Mouse (Mus musculus): ENCODE results near the gene Insr. TPM values are rescaled to one million over a fixed set of nuclear protein-coding genes. Genes with fewer than 3 reads are reported as not detected.
"Not testable (repeated sequence)": the region's sequence is repeated elsewhere in the genome, so short reads cannot be mapped to it uniquely, and the experiment has no call there.

Gene Insr
- polyA plus RNA-seq, 1 experiment from 2014 or later, result 26.7 TPM

DNA sequence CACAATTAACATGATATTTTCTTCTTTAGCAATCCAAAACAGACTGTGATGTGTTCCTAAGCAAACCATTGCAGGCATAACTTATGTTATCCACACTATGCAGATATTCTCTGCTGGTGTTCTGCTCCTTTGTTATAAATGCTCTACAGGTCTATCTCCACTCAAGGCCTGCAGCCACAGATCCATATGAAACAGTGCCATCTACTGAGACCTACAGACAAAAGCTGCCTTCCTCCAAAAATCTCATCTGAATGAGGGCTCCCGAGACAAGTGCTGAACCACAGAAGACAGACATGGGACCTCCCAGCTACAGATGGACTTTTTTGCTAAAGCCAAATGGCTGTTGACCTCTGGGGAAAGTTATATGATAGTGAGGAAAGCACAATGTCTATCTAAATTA lies 132.9 kb downstream of the Insr start:
- no peaks in the 10 kb centered on the region for H3K9me3 ChIP-seq (replicated peaks; ENCODE audit: control insufficient read depth, low read length)
- H3K27me3 ChIP-seq (ENCODE audit: control insufficient read depth, insufficient read depth, low read depth, low read length), result no peaks in the 10 kb centered on the region
- no peak overlapping the region for H3K4me2 ChIP-seq (ENCODE audit: low read depth, low read length)
- no peak overlapping the region for H3K4me3 ChIP-seq (ENCODE audit: low read depth, low read length)
- no peak for ATAC-seq (ENCODE audit: low read depth)
- 55% methylated on average over 1 of the region's 1 CpGs for WGBS (ENCODE audit: insufficient replicate concordance)
- no peak overlapping the region for H3K9ac ChIP-seq (ENCODE audit: low read depth, low read length)
- H3K4me1 ChIP-seq (ENCODE audit: control insufficient read depth, low read depth, low read length), result no peaks in the 10 kb centered on the region
- H3K36me3 ChIP-seq (ENCODE audit: control insufficient read depth, insufficient read depth), result no peaks in the 10 kb centered on the region
- H3K27ac ChIP-seq (ENCODE audit: low read length), result no peak overlapping the region

DNA sequence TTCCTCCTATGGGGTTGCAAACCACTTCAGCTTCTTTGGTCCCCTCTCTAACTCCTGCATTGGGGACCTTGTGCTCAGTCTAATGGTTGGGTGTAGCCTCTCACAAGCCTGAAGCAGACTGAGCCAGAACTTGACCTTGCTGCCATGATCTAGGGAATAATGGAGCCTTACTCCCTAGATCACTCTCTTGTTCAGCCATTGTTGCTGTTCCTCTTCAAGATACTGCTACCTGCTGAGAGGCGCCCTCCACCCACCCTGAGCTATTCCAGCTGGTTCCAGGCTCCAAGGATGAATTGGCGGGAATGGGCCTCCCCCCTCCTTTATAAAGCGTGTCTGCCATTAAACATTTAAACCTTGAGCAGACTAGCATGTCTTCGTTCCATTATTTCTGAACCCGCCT lies 179.0 kb downstream of the Insr start:
- not testable (repeated sequence) for H3K27ac ChIP-seq (ENCODE audit: low read length); H3K9me3 ChIP-seq (replicated peaks; ENCODE audit: control insufficient read depth, low read length); H3K4me3 ChIP-seq (ENCODE audit: low read depth, low read length); H3K36me3 ChIP-seq (ENCODE audit: control insufficient read depth, insufficient read depth); ATAC-seq (ENCODE audit: low read depth); H3K27me3 ChIP-seq (ENCODE audit: control insufficient read depth, insufficient read depth, low read depth, low read length); H3K9ac ChIP-seq (ENCODE audit: low read depth, low read length); H3K4me2 ChIP-seq (ENCODE audit: low read depth, low read length); H3K4me1 ChIP-seq (ENCODE audit: control insufficient read depth, low read depth, low read length)
- 62% methylated on average over 5 of the region's 5 CpGs for WGBS (ENCODE audit: insufficient replicate concordance)

Small RNAs within 50 kb of the gene (microRNA-seq; reads per million reads assigned to microRNA genes)
- not detected for gene Gm25775

Other genes with a start within 250 kb of the Insr start
- 0.99 and 1.4 TPM in 2 replicates for gene A430078G23Rik, start 73.8 kb upstream of the Insr start, polyA plus RNA-seq (2015; fragmentation: Nextera tagmentation; extraction: Ambion mirVana)
- 2.1 and 2.6 TPM in 2 replicates for gene Arhgef18, start 113.4 kb upstream of the Insr start, polyA plus RNA-seq (2015; fragmentation: Nextera tagmentation; extraction: Ambion mirVana)
- gene Pex11g, start 188.1 kb upstream of the Insr start, polyA plus RNA-seq (2015; fragmentation: Nextera tagmentation; extraction: Ambion mirVana), result 8.1 and 8.5 TPM in 2 replicates
- gene Tex45, start 191.2 kb upstream of the Insr start, polyA plus RNA-seq (2015; fragmentation: Nextera tagmentation; extraction: Ambion mirVana), result not detected in 2 replicates
- gene Zfp358, start 213.5 kb upstream of the Insr start, polyA plus RNA-seq (2015; fragmentation: Nextera tagmentation; extraction: Ambion mirVana), result 4.3 and 5.4 TPM in 2 replicates
- 19.2 and 21.1 TPM in 2 replicates for gene Mcoln1, start 220.8 kb upstream of the Insr start, polyA plus RNA-seq (2015; fragmentation: Nextera tagmentation; extraction: Ambion mirVana)
- 10.9 and 11.3 TPM in 2 replicates for gene Pnpla6, start 235.8 kb upstream of the Insr start, polyA plus RNA-seq (2015; fragmentation: Nextera tagmentation; extraction: Ambion mirVana)

Measured in liver, embryonic 16.5 days (tissue).